ENCODE assay signal across 8 mouse cellular contexts in the genomic region with DNA sequence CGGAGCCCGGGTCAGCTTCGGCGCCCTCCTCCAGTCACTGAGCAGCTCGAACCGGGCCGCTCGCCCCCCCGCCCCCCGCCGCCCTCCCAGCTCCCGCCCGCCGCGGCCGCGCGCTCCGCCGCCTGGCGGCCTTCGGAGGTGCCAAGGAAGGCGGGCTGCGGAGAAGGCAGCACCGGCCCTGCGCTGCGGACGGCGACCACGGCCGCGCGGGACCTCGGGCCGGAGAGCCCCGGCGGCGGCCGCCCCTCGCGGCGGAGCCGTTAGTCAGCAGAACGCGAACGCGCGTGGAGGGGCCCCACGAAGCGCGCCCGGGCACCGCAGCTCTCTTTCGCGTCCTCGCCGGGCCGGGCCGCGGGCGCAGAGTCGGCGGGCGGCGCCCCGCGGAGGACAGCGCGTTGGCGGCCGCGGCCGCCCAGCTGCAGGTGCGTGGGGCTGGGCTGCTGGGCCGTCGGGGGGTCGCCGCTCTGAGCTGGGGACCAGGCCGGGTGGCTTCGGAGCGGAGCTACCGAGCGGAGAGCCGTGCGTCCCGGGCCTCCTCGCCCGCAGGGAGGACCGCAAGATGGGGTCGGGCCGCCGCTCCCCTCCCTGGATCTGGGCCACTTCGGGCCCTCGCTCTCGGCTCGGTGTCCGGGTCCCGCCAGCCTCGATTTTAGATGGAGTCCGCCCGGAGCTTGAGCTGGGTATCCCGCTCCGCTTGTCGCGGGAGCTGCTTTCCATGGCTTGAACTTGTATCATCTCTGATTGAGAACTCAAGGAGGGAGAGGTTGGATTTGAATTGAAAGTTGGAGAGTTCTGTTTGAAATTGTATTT. TPM values are rescaled to one million over a fixed set of nuclear protein-coding genes. Genes with fewer than 3 reads are reported as not detected.
DNase-seq lines count a peak whose midpoint lies in the region; ATAC-seq lines count a peak whose summit lies in the region.

A gene (plus strand): TSS at position 14 of the 810 bp plus-strand sequence.

- H3K27me3 ChIP-seq in hindbrain, embryonic 14.5 days (ENCODE audit: control insufficient read depth, insufficient read depth, low read length): no peaks in the 10 kb centered on the region

- under 1% methylated on average over 72 of the region's 105 CpGs for WGBS in hindbrain, embryonic 14.5 days

- ATAC-seq in hindbrain, embryonic 14.5 days (ENCODE audit: low FRiP score): peak; percentile 54

- H3K4me1 ChIP-seq in hindbrain, embryonic 14.5 days (replicated peaks; ENCODE audit: control insufficient read depth, insufficient read depth, low read length): peaks cover 33% of the 10 kb centered on the region

- peak within 1 kb of the TSS; percentile 98 for H3K27ac ChIP-seq in hindbrain, embryonic 14.5 days

- peak within 1 kb of the TSS; percentile 88 for H3K9ac ChIP-seq in hindbrain, embryonic 14.5 days

- peak within 1 kb of the TSS; percentile 73 for H3K4me2 ChIP-seq in hindbrain, embryonic 14.5 days (replicated peaks)

- H3K4me3 ChIP-seq in hindbrain, embryonic 14.5 days (replicated peaks; ENCODE audit: low read length): peak within 1 kb of the TSS; percentile 95

- H3K36me3 ChIP-seq in hindbrain, embryonic 14.5 days (replicated peaks; ENCODE audit: control insufficient read depth, insufficient read depth): no peaks in the 10 kb centered on the region

- no peaks in the 10 kb centered on the region for H3K9me3 ChIP-seq in hindbrain, embryonic 14.5 days (ENCODE audit: control insufficient read depth, low read length)

- DNase-seq in T-cell, adult 2 months (ENCODE audit: low spot score): peak; percentile 37
- DNase-seq in cerebellum, postnatal 10 days: peak; percentile 80 to 83
- DNase-seq in gastrocnemius, adult 18-20 months (ENCODE audit: low spot score): peak; percentile 32
- DNase-seq in hindbrain, embryonic 14.5 days (ENCODE audit: low spot score): peak; percentile 65
- DNase-seq in left cerebral cortex, adult 18-20 months (ENCODE audit: low spot score in 2 of 2): peak; percentile 28 to 41
- peak; percentile 67 to 71 for DNase-seq in lung, postnatal 4 days
- DNase-seq in retina, postnatal 1 day: peak; percentile 57
- DNase-seq in yolk sac, embryonic 10.5 days (ENCODE audit: low spot score): peak; percentile 51

RNA-seq across cellular contexts. Expression of the gene that starts here (rescaled TPM):
- total RNA-seq in gastrocnemius, adult 18-20 months (2021): 10 to 100 TPM; 15.7 to 17.1 TPM
- 50.8 and 63.1 TPM in 2 replicates for polyA plus RNA-seq in hindbrain, embryonic 14.5 days (2014; fragmentation: Nextera tagmentation; extraction: Ambion mirVana)
- total RNA-seq in left cerebral cortex, adult 18-20 months (2021): 10 to 100 TPM; 36.8 to 40.6 TPM

Comparison
In these comparisons a context has a peak if more than half of its experiments do, and no peak if none do; other contexts are left out.
1. Peak in every context shown above with its lines: DNase-seq, ATAC-seq, H3K4me3 ChIP-seq and H3K27ac ChIP-seq.